Mouse (Mus musculus): ENCODE results near the gene Endod1. TPM values are rescaled to one million over a fixed set of nuclear protein-coding genes. Genes with fewer than 3 reads are reported as not detected.

Gene Endod1
- 10 to 100 TPM; 12.7 to 13.0 TPM for total RNA-seq (2021)

GRCm38 (mm10) chr9:14381353-14382055 is at the start of gene Endod1:
Gene Endod1 (minus strand): TSS chr9:14381507.
- intact Hi-C loops (cut with DNase I), result loop anchor here (1.0 kb wide), 1 partner anchor 119 kb away; the partner anchor contains the start of genes Cwc15 and Kdm4d
- DNase-seq, result peak; percentile 39 to 53

- intact Hi-C loops (cut with DNase I), result no loop called here
- no peak for DNase-seq
Observed at GRCm38 (mm10) chr9:14409153-14409552, 27.8 kb upstream of the Endod1 start.

- DNase-seq, result no peak
- intact Hi-C loops (cut with DNase I), result no loop called here
Observed at GRCm38 (mm10) chr9:14408044-14408443, 26.7 kb upstream of the Endod1 start.

GRCm38 (mm10) chr9:14406056-14406455 is 24.7 kb upstream of the Endod1 start:
- intact Hi-C loops (cut with DNase I), result no loop called here
- DNase-seq, result no peak

GRCm38 (mm10) chr9:14402099-14402498 is 20.8 kb upstream of the Endod1 start:
- no peak for DNase-seq
- intact Hi-C loops (cut with DNase I), result no loop called here

- intact Hi-C loops (cut with DNase I), result no loop called here
- no peak for DNase-seq
Observed at GRCm38 (mm10) chr9:14400392-14400791, 19.1 kb upstream of the Endod1 start.

GRCm38 (mm10) chr9:14398946-14399345 is 17.6 kb upstream of the Endod1 start:
- intact Hi-C loops (cut with DNase I), result no loop called here
- DNase-seq, result no peak

GRCm38 (mm10) chr9:14398084-14398483 is 16.8 kb upstream of the Endod1 start:
- intact Hi-C loops (cut with DNase I), result no loop called here
- no peak for DNase-seq

- intact Hi-C loops (cut with DNase I), result no loop called here
Observed at GRCm38 (mm10) chr9:14397449-14397819, 16.1 kb upstream of the Endod1 start.

GRCm38 (mm10) chr9:14396819-14397448 is 15.6 kb upstream of the Endod1 start:
- intact Hi-C loops (cut with DNase I), result no loop called here

More at GRCm38 (mm10) chr9:14397449-14397819, 16.1 kb upstream of the Endod1 start:
- DNase-seq, result no peak

GRCm38 (mm10) chr9:14396096-14396495 is 14.8 kb upstream of the Endod1 start:
- no peak for DNase-seq
- intact Hi-C loops (cut with DNase I), result no loop called here

More at GRCm38 (mm10) chr9:14396819-14397448, 15.6 kb upstream of the Endod1 start:
- no peak for DNase-seq

GRCm38 (mm10) chr9:14394956-14395561 is 13.8 kb upstream of the Endod1 start:
- intact Hi-C loops (cut with DNase I), result no loop called here

GRCm38 (mm10) chr9:14391841-14392318 is 10.6 kb upstream of the Endod1 start:
- DNase-seq, result no peak
- intact Hi-C loops (cut with DNase I), result no loop called here

More at GRCm38 (mm10) chr9:14394956-14395561, 13.8 kb upstream of the Endod1 start:
- DNase-seq, result no peak

- intact Hi-C loops (cut with DNase I), result no loop called here
- DNase-seq, result no peak
Observed at GRCm38 (mm10) chr9:14391286-14391685, 10.0 kb upstream of the Endod1 start.

GRCm38 (mm10) chr9:14390278-14390677 is 9.0 kb upstream of the Endod1 start:
- no peak for DNase-seq
- intact Hi-C loops (cut with DNase I), result no loop called here

- DNase-seq, result no peak
- intact Hi-C loops (cut with DNase I), result no loop called here
Observed at GRCm38 (mm10) chr9:14389050-14389621, 7.8 kb upstream of the Endod1 start.

- DNase-seq, result no peak
- intact Hi-C loops (cut with DNase I), result no loop called here
Observed at GRCm38 (mm10) chr9:14388001-14388400, 6.7 kb upstream of the Endod1 start.

GRCm38 (mm10) chr9:14386831-14387230 is 5.5 kb upstream of the Endod1 start:
- DNase-seq, result no peak
- intact Hi-C loops (cut with DNase I), result no loop called here

GRCm38 (mm10) chr9:14385665-14386064 is 4.4 kb upstream of the Endod1 start:
- DNase-seq, result no peak
- intact Hi-C loops (cut with DNase I), result no loop called here

GRCm38 (mm10) chr9:14383186-14383920 is 2.0 kb upstream of the Endod1 start:
- intact Hi-C loops (cut with DNase I), result no loop called here
- no peak for DNase-seq
